Mouse (Mus musculus): ENCODE data around the gene Tbl1x.

DNA sequence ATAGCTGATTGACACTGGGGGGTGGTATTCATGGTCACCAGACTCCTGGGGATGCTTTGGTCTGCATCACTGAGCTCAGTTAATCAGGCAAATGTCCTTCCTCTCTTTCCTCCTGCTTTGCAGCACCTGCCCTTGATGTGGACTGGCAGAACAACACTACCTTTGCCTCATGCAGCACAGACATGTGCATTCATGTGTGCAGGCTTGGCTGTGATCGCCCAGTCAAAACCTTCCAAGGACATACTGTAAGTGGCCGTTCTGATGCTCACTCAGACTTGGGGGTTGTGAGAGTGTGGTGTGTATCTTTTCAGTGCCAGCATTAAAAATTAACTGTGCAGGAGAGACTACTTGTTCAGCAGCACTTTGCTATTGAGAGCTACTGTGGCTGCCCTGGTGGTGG, 139.4 kb downstream of the Tbl1x start:
- TF ChIP-seq GATA1 (IDR thresholded peaks at IDR 0.05; ENCODE audit: borderline replicate concordance, low read length) (no peak), FLI1 (IDR thresholded peaks at IDR 0.05; ENCODE audit: low read length) (no peak)
